Comparison of ENCODE assay signal across 17 mouse cellular contexts in genomic region chr15:79744001-79744400, GRCm38 (mm10).
"Had no signal": no experiment of that assay in that cellular context is flagged by ENCODE, and none has a peak within 500 bp of the region (broad histone marks: within the 10 kb centered on the region; RNA-seq: fewer than 3 reads in every experiment).

No protein-coding gene starts in this region.

- H3K4me2 ChIP-seq: stomach, embryonic 15.5 days had no signal

- DNase-seq: retina, postnatal 1 day; right cerebral cortex, adult 18-20 months; right cerebral cortex, postnatal 14 days; right cerebral cortex, postnatal 25 days; right cerebral cortex, postnatal 4 days; spleen, adult 18-20 months; thymus, adult 18-20 months; thymus, adult 2 months; thymus, postnatal 14 days; thymus, postnatal 25 days; thymus, postnatal 36 days; thymus, postnatal 4 days had no signal

- H3K4me3 ChIP-seq: neural tube, embryonic 12.5 days; neural tube, embryonic 15.5 days; stomach, embryonic 15.5 days had no signal

- H3K27ac ChIP-seq: neural tube, embryonic 12.5 days; neural tube, embryonic 13.5 days; neural tube, embryonic 15.5 days; stomach, embryonic 15.5 days; stomach, postnatal 0 days had no signal

- H3K9me3 ChIP-seq: neural tube, embryonic 12.5 days; neural tube, embryonic 13.5 days; neural tube, embryonic 15.5 days; stomach, embryonic 15.5 days had no signal

- H3K27me3 ChIP-seq: neural tube, embryonic 12.5 days; neural tube, embryonic 13.5 days; neural tube, embryonic 15.5 days; stomach, embryonic 15.5 days had no signal

- H3K9ac ChIP-seq: neural tube, embryonic 12.5 days; neural tube, embryonic 13.5 days; neural tube, embryonic 15.5 days; stomach, embryonic 15.5 days had no signal

- H3K36me3 ChIP-seq: stomach, embryonic 15.5 days had no signal
